Mouse (Mus musculus): ENCODE data around the gene Kif21a.

The Kif21a gene

DNA sequence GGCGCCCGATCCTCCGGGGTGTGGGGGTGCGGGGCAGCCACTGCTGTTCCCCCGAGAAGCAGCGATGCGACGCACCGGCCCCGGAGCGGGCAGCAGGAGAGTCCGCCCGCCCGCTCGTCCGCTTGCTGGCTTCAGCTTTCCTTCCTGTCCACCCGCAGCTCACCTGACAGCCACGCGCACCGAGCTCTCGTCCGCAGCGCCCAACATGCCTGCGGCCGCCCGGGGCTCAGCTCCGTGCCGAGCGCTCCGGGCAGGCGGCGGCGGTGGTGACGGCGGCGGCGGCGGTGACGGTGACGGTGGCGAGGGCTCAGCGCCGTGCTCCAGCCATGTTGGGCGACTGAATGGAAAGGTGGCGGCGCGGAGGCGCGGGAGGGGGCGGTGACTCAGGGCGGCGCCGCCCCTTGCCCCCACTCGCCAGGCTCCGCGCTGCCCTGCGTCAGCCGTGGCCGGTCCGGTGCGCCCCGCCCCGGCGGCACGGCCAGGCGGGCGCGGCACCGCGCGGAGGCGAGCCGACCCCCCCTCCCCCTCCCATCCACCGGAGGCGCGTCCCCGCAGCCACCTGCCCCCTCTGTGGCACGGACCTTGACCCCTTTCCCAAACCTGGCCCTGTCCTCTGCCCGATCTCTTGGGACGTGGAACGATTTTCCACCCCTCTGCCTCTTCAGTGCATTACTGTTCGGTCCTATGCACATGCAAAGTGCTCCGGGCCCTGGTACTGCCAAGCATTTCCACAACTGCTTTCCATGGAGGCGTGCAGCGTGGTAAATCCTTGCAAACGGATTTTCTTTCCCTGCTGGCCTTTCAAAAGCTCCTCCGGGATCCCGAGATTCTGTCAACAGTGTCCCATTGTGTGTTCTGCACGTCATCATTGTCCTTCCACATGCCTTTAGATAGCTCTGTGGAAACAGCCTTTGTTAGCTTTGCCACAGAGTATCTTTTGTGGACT is at the start of gene Kif21a:
Kif21a (minus strand) TSS at position 453 of the 946 bp plus-strand sequence.
- peak; percentile 83 for DNase-seq

DNA sequence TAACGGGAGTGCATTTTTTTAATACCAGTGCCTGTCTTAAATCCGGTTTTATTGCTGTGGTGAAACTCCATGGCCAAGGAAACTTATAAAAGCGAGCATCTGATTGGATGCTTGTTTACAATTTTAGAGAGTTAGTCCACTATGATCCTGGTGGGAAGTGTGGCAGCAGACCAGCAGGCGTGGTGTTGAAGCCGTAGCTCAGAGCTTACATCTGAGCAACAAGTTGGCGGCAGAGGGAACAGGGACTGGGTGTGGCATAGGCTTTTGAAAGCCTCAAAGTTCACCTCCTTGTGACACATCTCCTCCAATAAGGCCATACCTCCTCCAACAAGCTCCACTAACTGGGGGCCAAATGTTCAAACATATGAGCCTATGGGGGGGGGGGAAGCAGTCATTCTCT is 46.9 kb upstream of the Kif21a start:
- DNase-seq: no peak

GRCm38 (mm10) chr15:91089427-91089826 is 39.7 kb upstream of the Kif21a start:
- DNase-seq: no peak

DNA sequence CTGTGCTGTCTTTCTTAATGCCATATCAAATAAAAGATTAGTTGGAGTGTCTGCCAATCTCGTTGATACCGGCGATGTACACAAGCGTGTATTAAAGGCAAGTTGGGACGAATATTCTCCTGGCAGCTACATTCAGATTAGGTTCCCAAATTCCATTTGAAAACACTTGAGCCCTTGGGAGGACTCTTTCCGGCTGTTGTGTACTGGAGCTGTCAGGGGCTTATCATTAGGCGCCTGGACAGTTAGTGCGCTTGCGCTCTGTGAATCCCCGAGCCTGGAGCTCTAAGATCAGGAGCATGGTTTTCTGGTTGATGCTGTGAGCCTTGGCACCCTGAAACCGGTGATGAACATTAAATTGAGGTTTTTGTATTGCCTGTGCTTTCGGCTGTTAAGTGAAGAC is 38.3 kb upstream of the Kif21a start:
- no peak for DNase-seq

DNA sequence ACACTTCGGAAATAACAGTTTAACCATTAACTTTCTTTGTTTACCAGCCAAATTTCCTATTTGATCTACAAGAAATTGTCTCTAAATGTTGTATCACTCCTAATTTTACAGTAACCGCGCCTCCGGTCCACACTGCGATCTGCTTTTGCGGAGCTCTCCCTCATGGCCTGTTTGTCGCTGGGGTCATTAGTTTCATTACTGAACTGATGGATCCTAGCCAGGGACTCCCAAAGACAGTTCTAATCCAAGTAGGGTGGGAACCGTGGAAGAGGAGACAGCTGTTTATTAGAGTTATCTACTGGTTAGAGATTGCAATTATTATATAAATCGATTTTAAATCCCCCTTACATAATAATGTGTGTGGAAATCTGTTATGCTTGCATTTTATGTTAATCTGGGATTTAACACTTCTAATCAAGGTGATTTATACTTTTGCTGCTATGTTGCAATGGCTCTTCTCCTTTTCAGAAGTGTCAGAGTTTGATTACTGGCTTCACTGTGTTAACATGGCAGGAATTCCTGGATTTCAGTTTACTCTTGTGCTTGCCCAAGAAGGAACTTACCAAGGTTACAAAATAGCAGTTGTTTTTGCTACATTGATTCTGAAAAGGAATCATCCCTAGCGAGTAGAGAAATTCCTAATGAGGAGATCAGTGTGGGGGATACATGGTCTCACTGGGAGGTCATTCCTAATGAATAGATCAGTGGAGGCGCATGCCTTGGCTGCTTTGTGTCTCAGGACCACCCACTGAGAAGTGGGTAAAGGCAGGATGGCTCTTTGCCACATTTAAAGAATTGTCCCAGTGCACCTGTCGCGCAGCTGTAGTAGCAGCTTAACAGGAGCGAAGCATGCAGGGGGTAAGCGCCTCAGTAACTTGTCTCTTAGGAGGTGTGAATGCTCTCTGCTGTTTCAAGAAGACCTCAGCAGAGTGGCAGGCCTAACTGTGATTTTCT is 28.0 kb upstream of the Kif21a start:
- DNase-seq: no peak

DNA sequence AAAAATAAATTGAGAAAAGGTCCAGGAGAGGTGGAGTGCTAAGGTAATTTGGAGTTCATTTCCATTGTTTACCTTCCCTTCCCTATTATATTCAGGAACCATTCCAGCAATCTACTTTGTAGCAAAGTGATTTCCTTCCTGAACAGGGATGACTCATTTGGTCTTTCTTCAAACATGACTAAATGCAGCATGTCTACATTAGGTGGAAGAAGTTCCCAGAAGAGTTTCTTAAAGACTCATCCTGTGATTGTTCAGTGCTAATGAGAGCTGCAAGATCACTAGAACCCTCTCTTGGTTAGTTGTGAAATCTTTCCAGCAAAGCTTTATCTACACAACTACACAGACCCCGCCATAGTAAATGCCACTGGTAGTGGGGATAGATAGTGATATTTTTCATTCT is 22.7 kb upstream of the Kif21a start:
- no peak for DNase-seq

DNA sequence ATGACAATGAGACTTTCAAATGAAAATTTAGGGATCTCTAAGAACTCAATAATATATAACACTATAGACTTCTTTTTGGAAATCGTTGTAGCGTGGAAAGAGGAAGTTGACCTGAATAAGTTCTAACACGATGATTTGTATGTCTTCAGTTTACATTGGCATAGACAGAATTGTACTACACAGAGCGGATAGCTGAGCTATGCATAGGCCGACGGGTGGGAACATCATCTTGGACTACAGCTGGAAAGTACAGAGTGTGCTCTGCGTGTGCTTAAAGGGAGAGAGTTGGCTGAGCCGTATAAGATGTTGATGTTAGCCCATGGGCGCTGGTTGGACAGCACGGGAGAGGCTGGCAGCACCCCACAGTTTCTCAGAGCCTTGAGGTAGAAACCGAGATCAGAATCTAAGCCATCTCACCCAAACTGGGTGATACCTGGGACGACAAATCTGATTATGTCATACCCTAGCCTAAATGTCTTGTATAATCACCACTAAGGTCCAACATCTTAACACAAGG is 14.6 kb upstream of the Kif21a start:
- DNase-seq: no peak

GRCm38 (mm10) chr15:91063845-91064244 is 14.1 kb upstream of the Kif21a start:
- DNase-seq: peak; percentile 9

GRCm38 (mm10) chr15:91056866-91057342 is 7.2 kb upstream of the Kif21a start:
- DNase-seq: no peak

- no peak for DNase-seq
Observed at GRCm38 (mm10) chr15:91056176-91056865, 6.6 kb upstream of the Kif21a start.

- DNase-seq: no peak
Observed at GRCm38 (mm10) chr15:91048951-91049495, 725 bp downstream of the Kif21a start.

GRCm38 (mm10) chr15:91047627-91048026 is 2.1 kb downstream of the Kif21a start:
- DNase-seq: no peak

DNA sequence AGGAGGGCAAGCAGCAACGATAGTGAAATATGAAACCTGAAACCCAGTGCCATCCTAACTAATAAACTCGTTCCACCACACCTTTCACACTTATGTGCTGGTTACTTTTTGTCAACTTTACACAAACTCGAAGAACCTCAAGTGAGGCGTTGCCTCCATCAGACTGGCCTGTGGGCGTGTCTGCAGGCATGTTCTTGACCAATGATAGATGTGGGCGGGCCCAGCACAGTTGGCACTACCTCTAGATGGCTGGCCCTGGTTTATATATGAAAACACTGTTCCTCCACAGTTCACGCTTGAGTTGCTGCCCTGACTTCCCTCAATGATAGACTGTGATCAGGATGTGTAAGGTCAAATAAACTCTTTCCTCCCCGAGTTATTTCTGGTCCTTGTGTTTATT is 3.2 kb downstream of the Kif21a start:
- DNase-seq: peak; percentile 46

DNA sequence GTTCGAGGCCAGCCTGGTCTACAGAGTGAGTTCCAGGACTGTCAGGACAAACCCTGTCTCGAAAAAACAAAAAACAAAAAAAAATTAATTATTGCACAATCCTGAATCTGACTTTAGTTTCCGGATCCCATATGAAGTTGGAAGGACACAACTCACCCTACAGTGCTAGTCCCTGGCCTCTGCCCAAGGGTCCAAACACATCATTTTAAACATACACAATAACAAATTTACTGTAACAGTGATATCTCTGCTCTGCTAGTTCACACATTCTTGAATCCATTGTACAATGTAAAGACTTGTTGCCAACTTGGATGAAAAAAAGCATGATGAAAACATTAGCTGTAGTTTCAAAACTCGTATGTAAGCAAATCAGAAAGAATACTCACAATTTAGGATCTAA is 6.5 kb downstream of the Kif21a start:
- no peak for DNase-seq

- no peak for DNase-seq
Observed at GRCm38 (mm10) chr15:91038860-91039259, 10.9 kb downstream of the Kif21a start.

- no peak for DNase-seq
Observed at GRCm38 (mm10) chr15:91034090-91034489, 15.7 kb downstream of the Kif21a start.

DNA sequence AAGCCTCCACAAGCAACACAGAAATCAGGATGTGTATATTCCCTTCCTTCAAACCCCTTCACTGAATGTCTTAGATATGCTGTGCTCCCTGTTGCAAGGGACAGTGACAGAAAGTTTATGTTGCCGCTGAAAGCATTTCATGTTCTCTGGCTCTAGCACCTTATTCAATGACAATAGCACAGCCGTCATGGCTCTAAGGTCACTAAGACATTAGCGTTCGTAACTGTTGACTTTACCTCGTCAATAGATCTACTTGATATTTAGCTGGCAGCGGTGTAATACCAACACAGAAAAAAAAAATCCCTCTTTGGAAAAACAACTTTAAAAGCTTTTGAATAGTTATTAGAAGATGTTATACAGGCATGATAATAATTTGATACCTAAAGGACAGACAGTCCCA is 16.2 kb downstream of the Kif21a start:
- no peak for DNase-seq

GRCm38 (mm10) chr15:91028962-91029361 is 20.8 kb downstream of the Kif21a start:
- no peak for DNase-seq

DNA sequence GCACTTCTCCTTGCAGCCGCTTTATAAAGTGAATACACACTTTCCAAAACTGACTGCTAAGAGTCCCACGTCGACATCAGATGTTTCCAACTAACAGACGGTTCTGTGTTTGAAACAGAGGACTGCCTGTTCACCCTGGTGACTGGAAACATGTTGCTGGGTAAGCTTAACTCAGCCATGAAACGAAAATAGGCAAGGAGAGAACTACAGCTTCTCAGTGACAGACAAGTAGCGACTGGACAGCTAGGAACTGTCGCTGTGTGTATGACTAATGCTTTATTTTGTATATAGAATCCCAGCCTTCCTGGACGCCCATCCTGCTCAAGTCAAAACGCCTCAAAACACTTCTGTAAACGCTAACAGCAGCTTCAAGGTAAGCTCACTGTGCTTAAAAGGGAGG is 21.3 kb downstream of the Kif21a start:
- DNase-seq: no peak

DNA sequence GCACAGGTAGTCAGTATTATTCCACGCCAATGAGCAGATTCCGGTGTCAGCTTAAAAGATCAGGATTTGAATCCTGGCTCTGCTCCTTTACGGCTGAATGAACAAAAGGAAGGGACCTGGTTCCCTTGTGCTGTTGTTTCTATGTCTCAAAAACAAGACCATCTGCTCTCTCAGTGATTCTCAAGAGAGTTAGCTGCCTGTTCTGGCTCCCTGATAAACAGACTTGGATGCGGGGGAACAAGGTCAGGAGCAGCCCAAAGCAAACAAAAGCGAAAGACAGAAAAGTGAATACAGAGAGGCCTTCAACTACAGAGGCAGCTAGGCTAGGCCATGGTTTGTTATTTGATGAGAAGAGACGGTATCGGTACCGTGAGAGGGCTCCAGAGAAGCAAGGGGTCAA is 27.5 kb downstream of the Kif21a start:
- DNase-seq: no peak

DNA sequence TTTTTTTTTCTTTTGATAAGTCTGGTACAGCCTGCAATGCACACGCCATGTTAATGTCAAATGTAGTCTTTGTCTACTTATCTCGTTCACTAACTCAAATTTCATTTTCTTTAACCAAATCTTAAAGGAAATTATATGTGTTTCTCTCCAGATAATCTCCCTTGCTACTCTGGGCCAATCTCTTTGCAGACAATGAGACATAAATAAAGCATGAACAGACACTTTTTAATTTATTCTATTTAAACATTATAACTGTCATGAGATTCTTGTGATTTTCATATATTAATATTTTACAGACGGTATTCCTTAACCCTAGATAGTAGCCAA is 30.9 kb downstream of the Kif21a start:
- no peak for DNase-seq

DNA sequence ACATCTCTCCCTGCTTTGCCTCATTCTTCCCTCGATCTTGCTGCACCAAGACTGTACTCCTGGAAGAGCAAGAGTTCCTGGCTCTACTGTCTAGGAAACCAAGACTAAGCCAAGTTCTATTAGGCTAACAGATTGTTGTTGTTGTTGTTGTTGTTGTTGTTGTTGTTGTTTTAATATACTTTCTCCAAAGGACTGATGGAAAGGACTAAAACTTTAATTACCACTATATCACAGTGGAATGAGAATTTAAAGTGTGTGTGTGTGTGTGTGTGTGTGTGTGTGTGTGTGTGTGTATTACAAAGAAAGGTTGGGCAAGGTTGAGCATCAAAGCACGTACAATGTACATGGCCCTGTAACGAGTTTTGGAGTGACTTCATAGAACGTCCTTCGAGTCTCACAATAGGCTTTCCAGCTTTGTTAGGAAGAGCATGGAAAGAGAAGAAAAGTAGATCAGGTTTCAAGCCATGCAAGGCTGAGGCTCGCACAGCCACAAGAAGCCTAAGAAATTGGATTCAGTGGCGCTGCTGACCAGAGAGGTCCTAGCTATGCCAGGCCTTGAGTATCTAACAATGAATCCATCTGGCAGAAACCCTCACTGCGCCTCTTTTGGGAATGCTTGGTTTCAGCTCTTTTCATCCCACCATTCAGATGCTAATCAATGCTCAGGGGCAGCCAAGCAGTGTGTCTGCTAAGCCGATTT is 31.4 kb downstream of the Kif21a start:
- no peak for DNase-seq

Measured in kidney, postnatal 10 days (tissue).